Mouse (Mus musculus): ENCODE measurements around the gene Ccpg1.

- no peak for TF ChIP-seq CTCF (IDR thresholded peaks at IDR 0.05; ENCODE audit: low read depth, low read length)
- TF ChIP-seq EP300 (IDR thresholded peaks at IDR 0.05; ENCODE audit: insufficient read depth, low read depth, low read length), result no peak
- no peak for TF ChIP-seq POLR2A (IDR thresholded peaks at IDR 0.05; ENCODE audit: insufficient read depth, low read length)
Observed at GRCm38 (mm10) chr9:73031421-73031820, 46.2 kb downstream of the Ccpg1 start.

Measured in ES-Bruce4 (cell line).